Mouse (Mus musculus): ENCODE results near the gene Creb3l1. TPM values are rescaled to one million over a fixed set of nuclear protein-coding genes. Genes with fewer than 3 reads are reported as not detected.

Gene Creb3l1
- polyA plus RNA-seq, 1 experiment from 2014 or later = 3.6 TPM

- no peaks in the 10 kb centered on the region for H3K36me3 ChIP-seq (replicated peaks; ENCODE audit: control insufficient read depth, insufficient read depth)
- peak within 1 kb of the TSS; percentile 37 for H3K4me3 ChIP-seq (replicated peaks; ENCODE audit: low read length)
- 1% methylated on average over 77 of the region's 79 CpGs for WGBS
- no peak within 1 kb of the TSS for H3K27ac ChIP-seq
- no peaks in the 10 kb centered on the region for H3K9me3 ChIP-seq (ENCODE audit: control insufficient read depth, low read length)
- peak within 1 kb of the TSS; percentile 60 for H3K4me2 ChIP-seq (replicated peaks)
- DNase-seq (ENCODE audit: low spot score) = no peak
- H3K4me1 ChIP-seq (replicated peaks; ENCODE audit: control insufficient read depth, insufficient read depth, low read length) = peaks cover 22% of the 10 kb centered on the region
- peak within 1 kb of the TSS; percentile 53 for H3K9ac ChIP-seq
- H3K27me3 ChIP-seq (ENCODE audit: control insufficient read depth, insufficient read depth, low read length) = peaks cover 31% of the 10 kb centered on the region
- peak; percentile 28; the same call in 1 of the 2 replicates for ATAC-seq (ENCODE audit: low FRiP score)
These were observed 48.4 kb downstream of the Creb3l1 start, which contains the start of gene Dgkz for GRCm38 (mm10) chr2:91975581-91976541. Gene Dgkz, minus strand, starts transcription at chr2:91975864.

DNA sequence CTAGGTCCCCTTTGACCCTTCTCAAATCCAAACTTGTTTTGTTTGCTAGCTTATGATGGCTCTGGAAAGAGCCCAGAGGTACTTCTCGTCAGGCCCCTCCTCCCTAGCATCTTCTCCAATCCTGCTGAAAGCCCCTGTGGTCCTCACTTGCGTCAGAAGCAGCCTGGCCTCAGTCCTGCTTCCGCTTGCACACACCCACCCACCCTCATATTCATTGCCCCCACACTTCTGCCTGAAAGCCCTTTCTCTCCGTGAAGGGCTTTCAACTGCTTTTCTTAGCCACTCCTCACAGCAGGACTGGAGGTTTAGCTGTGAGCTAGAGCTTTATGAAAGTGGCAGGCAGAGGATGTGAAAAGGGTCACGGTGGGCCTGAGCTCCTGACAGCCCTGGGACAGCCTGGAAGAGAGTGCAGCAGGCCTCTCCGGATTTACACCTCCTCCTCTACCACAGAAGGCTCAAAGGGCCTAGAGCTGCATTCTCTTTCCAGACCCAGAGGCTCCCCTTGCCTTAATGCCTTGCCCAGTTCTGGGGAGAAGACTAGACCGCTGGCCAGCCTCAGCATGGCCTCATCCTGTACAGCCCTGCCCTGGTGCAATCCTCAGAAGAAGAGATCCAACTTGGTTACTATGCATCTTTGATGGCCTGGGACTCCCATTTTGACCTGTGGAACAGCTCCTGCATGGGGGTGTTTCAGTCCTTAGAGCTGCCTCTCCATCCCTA, 50.7 kb downstream of the Creb3l1 start:
- no peaks in the 10 kb centered on the region for H3K9me3 ChIP-seq (ENCODE audit: control insufficient read depth, low read length)
- no peak overlapping the region for H3K27ac ChIP-seq
- no peaks in the 10 kb centered on the region for H3K36me3 ChIP-seq (replicated peaks; ENCODE audit: control insufficient read depth, insufficient read depth)
- WGBS = 34% methylated on average over 7 of the region's 7 CpGs
- no peak overlapping the region for H3K9ac ChIP-seq
- ATAC-seq (ENCODE audit: low FRiP score) (no peak), DNase-seq (ENCODE audit: low spot score) (no peak)
- H3K4me3 ChIP-seq (replicated peaks; ENCODE audit: low read length) = no peak overlapping the region
- no peak overlapping the region for H3K4me2 ChIP-seq (replicated peaks)
- H3K4me1 ChIP-seq (replicated peaks; ENCODE audit: control insufficient read depth, insufficient read depth, low read length) = peaks cover 23% of the 10 kb centered on the region
- peaks cover 31% of the 10 kb centered on the region for H3K27me3 ChIP-seq (ENCODE audit: control insufficient read depth, insufficient read depth, low read length)

GRCm38 (mm10) chr2:91972121-91972566, 52.2 kb downstream of the Creb3l1 start:
- Histone ChIP-seq H3K27ac (peak overlapping the region; percentile 67; the same call in 1 of the 2 replicates), H3K4me1 (replicated peaks; ENCODE audit: control insufficient read depth, insufficient read depth, low read length) (peaks cover 23% of the 10 kb centered on the region), H3K9ac (no peak overlapping the region), H3K9me3 (ENCODE audit: control insufficient read depth, low read length) (no peaks in the 10 kb centered on the region), H3K4me2 (replicated peaks) (no peak overlapping the region), H3K4me3 (replicated peaks; ENCODE audit: low read length) (no peak overlapping the region), H3K27me3 (ENCODE audit: control insufficient read depth, insufficient read depth, low read length) (peaks cover 29% of the 10 kb centered on the region), H3K36me3 (replicated peaks; ENCODE audit: control insufficient read depth, insufficient read depth) (no peaks in the 10 kb centered on the region)
- ATAC-seq (ENCODE audit: low FRiP score) = no peak
- 28% methylated on average over 13 of the region's 13 CpGs for WGBS
- no peak for DNase-seq (ENCODE audit: low spot score)

GRCm38 (mm10) chr2:91971231-91972097, 52.8 kb downstream of the Creb3l1 start:
- 13% methylated on average over 21 of the region's 21 CpGs for whole genome bisulfite sequencing
- Histone ChIP-seq H3K4me1 (replicated peaks; ENCODE audit: control insufficient read depth, insufficient read depth, low read length) (peaks cover 23% of the 10 kb centered on the region), H3K4me2 (replicated peaks) (peak overlapping the region; percentile 27), H3K27me3 (ENCODE audit: control insufficient read depth, insufficient read depth, low read length) (peaks cover 22% of the 10 kb centered on the region), H3K4me3 (replicated peaks; ENCODE audit: low read length) (no peak overlapping the region), H3K36me3 (replicated peaks; ENCODE audit: control insufficient read depth, insufficient read depth) (no peaks in the 10 kb centered on the region), H3K27ac (peak overlapping the region; percentile 67), H3K9me3 (ENCODE audit: control insufficient read depth, low read length) (no peaks in the 10 kb centered on the region), H3K9ac (0 out of 2 replicates have a peak overlapping the region, but pooled peaks have one; percentile 26)
- DNase-seq (ENCODE audit: low spot score) = no peak
- ATAC-seq (ENCODE audit: low FRiP score) = peak; percentile 26; the same call in 1 of the 2 replicates

DNA sequence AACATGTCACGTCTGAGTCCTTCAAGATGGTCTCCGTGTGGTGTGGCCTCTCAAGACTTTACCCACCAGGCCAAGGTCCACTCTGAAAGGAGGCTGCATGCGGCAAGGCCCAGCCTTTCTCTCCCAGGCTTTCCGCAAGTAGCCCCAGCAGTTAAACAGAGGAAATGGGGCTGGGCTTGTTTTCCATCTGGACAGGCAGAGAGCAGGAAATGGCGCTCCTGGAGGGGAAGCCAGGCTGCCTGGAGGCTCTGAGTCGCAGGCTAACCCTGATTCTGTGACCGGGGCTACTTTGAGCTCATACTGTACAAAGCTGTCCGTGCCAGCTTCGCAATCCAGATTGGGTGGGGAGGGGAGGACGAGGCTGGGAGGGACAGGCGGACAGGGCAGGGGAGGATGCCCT, 56.3 kb downstream of the Creb3l1 start:
- WGBS = 64% methylated on average over 11 of the region's 11 CpGs
- no peak overlapping the region for H3K27ac ChIP-seq

DNA sequence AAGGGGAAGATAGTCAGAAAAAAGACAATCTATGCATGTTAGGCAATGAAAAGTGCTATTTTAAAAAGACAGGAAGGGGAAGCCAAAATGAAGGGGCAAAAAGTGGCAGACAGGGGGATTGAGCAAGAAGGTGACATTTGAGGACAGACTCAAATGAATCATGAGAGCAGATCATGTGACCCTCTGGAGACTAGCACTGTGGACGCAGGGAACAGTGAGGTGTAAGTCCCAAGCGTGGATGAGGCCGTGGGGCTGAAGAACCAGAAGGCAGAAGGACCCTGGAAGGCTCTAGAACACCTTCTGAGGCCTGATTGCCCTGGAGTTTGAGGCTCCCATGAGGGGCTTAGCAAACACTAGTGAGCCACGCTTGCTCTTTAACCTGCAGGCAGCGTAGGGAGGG, 57.9 kb downstream of the Creb3l1 start:
- 89% methylated on average over 5 of the region's 5 CpGs for whole genome bisulfite sequencing
- Histone ChIP-seq H3K27me3 (ENCODE audit: control insufficient read depth, insufficient read depth, low read length) (no peaks in the 10 kb centered on the region), H3K4me1 (replicated peaks; ENCODE audit: control insufficient read depth, insufficient read depth, low read length) (peaks cover 18% of the 10 kb centered on the region), H3K4me3 (replicated peaks; ENCODE audit: low read length) (no peak overlapping the region), H3K36me3 (replicated peaks; ENCODE audit: control insufficient read depth, insufficient read depth) (no peaks in the 10 kb centered on the region), H3K4me2 (replicated peaks) (no peak overlapping the region), H3K27ac (no peak overlapping the region), H3K9me3 (ENCODE audit: control insufficient read depth, low read length) (no peaks in the 10 kb centered on the region), H3K9ac (no peak overlapping the region)
- DNase-seq (ENCODE audit: low spot score) = no peak
- no peak for ATAC-seq (ENCODE audit: low FRiP score)

More for the DNA sequence above, 56.3 kb downstream of the Creb3l1 start:
- DNase-seq (ENCODE audit: low spot score) = no peak
- Histone ChIP-seq H3K27me3 (ENCODE audit: control insufficient read depth, insufficient read depth, low read length) (no peaks in the 10 kb centered on the region), H3K9ac (no peak overlapping the region), H3K36me3 (replicated peaks; ENCODE audit: control insufficient read depth, insufficient read depth) (no peaks in the 10 kb centered on the region), H3K9me3 (ENCODE audit: control insufficient read depth, low read length) (no peaks in the 10 kb centered on the region), H3K4me2 (replicated peaks) (no peak overlapping the region), H3K4me3 (replicated peaks; ENCODE audit: low read length) (no peak overlapping the region), H3K4me1 (replicated peaks; ENCODE audit: control insufficient read depth, insufficient read depth, low read length) (peaks cover 13% of the 10 kb centered on the region)
- ATAC-seq (ENCODE audit: low FRiP score) = no peak

DNA sequence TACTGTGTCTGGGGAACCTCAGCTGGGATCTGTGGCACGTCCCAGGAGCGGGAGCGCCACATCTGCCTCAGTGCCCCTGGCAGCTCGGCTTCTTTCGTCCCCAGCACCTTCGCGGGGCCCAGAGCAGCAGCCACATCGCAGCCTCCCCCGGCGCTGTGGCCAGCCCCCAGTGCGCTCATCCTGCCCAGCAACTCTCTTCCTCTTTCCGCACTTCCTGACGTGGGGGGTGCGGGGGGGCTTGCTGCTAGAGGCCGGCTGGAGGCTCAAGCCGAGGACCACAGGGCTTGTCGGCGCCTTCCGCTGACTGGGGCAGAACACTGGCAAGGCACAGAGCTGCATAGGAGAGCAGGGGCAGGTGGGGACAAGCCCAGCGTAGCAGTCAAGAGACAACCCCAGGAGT, 58.9 kb downstream of the Creb3l1 start:
- Histone ChIP-seq H3K9me3 (ENCODE audit: control insufficient read depth, low read length) (no peaks in the 10 kb centered on the region), H3K4me1 (replicated peaks; ENCODE audit: control insufficient read depth, insufficient read depth, low read length) (peaks cover 14% of the 10 kb centered on the region), H3K27me3 (ENCODE audit: control insufficient read depth, insufficient read depth, low read length) (no peaks in the 10 kb centered on the region), H3K36me3 (replicated peaks; ENCODE audit: control insufficient read depth, insufficient read depth) (no peaks in the 10 kb centered on the region), H3K9ac (no peak overlapping the region), H3K4me2 (replicated peaks) (no peak overlapping the region; the same call in 1 of the 2 replicates), H3K27ac (no peak overlapping the region), H3K4me3 (replicated peaks; ENCODE audit: low read length) (0 out of 2 replicates have a peak overlapping the region, but pooled peaks have one; percentile 12)
- ATAC-seq (ENCODE audit: low FRiP score) = no peak
- no peak for DNase-seq (ENCODE audit: low spot score)
- 21% methylated on average over 20 of the region's 20 CpGs for WGBS

DNA sequence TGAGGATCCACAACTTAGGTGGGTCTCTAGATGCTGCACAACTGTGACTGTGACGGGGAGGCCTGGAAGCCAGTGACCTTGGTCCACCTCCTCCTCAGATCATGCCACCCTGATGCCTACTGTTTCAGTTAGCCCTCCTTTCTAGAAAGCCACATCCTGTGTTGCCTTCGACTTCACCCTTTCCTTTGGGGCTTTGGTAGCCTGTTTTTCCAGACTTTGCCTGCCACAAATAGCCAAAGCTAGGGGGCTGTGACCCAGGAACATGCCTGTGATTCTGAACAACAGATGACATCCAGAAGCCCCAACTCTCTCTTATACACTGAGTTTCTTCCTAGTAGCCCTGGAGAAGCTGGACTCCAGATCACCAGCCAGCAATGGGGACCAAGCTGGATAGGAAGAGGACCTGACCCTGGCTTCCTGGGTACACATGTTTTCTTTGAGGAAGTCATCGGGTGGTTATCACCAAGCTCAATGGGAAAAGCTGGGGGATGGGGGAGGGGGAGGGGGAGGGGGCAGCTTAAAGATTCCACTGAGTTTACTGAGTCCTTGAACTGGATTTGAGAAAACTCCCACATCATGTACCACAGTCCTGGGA, 59.6 kb downstream of the Creb3l1 start:
- H3K27ac ChIP-seq = no peak overlapping the region
- WGBS = 80% methylated on average over 3 of the region's 3 CpGs
- H3K9me3 ChIP-seq (ENCODE audit: control insufficient read depth, low read length) = no peaks in the 10 kb centered on the region
- H3K4me1 ChIP-seq (replicated peaks; ENCODE audit: control insufficient read depth, insufficient read depth, low read length) = peaks cover 14% of the 10 kb centered on the region
- H3K4me3 ChIP-seq (replicated peaks; ENCODE audit: low read length) = no peak overlapping the region
- DNase-seq (ENCODE audit: low spot score) = no peak
- H3K9ac ChIP-seq = no peak overlapping the region
- H3K4me2 ChIP-seq (replicated peaks) = no peak overlapping the region; the same call in 1 of the 2 replicates
- H3K36me3 ChIP-seq (replicated peaks; ENCODE audit: control insufficient read depth, insufficient read depth) = no peaks in the 10 kb centered on the region
- no peak for ATAC-seq (ENCODE audit: low FRiP score)
- no peaks in the 10 kb centered on the region for H3K27me3 ChIP-seq (ENCODE audit: control insufficient read depth, insufficient read depth, low read length)
